Mouse (Mus musculus): ENCODE measurements at regions not wholly inside any gene's neighbourhood (a gene's known extent, or its start where the extent isn't known, plus 50 kb on each side); places are given as distances from the start of the nearest gene placed in this dataset.

DNA sequence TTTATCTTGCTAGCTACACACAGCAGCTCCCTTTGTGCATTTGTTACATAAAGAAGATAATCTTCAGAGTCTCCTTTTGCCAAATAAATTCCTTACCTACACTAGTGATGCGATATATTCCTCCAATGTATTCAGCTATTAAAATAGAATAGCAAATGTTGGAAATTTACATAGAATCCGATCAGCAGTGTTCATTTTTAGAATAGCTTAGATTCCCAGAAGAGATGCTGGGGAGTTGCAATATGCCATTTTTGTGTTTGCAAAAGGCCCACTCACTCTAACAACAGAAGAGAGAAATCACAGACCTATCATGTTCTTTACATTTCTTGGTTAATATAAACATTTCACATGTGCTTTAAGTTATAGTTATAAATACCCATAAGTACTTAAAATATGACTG is 454.2 kb downstream of the Kcnj3 start:
- DNase-seq (ENCODE audit: low spot score) (no peak), ATAC-seq (ENCODE audit: low FRiP score) (no peak)
- TF ChIP-seq CTCF (IDR thresholded peaks at IDR 0.05), result no peak
- H3K4me1 ChIP-seq (ENCODE audit: insufficient read depth, low read length), result peaks cover 3% of the 10 kb centered on the region; the same call in 1 of the 2 replicates
- H3K27ac ChIP-seq (ENCODE audit: low read depth, low read length), result no peak overlapping the region
- H3K9me3 ChIP-seq (ENCODE audit: low read length), result no peaks in the 10 kb centered on the region
- no peak overlapping the region for H3K4me3 ChIP-seq (ENCODE audit: low read depth, low read length)
- WGBS, result 48% methylated on average over 2 of the region's 2 CpGs
- H3K9ac ChIP-seq (replicated peaks; ENCODE audit: low read length, poor library complexity, severe bottlenecking), result no peak overlapping the region
- H3K36me3 ChIP-seq (ENCODE audit: insufficient read depth, low read length), result no peaks in the 10 kb centered on the region
- H3K4me2 ChIP-seq (ENCODE audit: low read depth, low read length, poor library complexity, severe bottlenecking), result no peak overlapping the region
- no peaks in the 10 kb centered on the region for H3K27me3 ChIP-seq (ENCODE audit: insufficient read depth, low read length)

DNA sequence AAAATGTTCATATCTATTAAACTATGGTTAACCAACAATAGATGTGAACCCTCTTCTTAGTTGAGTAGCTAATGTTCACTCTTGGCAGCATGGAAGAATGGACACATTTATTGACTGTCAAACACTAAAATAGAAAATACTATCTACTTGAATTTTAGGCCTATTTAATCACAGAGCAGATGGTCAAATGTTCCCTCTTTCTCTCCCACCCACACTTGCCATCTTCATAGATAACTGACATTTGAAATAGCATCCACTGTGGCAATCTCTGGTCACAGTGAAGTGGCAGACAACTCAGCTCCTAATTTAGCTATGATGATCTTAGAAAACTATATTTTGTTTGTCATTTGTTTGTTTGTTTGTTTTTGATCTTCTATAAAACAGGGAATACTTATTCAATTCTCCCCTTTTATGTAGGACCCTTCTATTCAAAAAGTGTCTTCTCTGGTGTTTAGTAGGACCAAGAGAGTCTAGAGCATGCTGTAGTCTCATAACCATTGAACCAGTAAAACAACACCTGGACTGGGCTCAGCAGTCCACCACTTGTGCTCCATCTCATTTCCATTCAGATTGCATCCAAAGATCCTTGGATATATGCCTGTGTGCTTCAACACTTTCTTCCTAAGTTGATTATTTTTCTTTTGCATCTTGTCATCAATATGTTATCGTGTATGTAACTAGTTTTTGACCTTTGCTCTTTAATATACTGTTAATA is 457.2 kb downstream of the Kcnj3 start:
- no peak overlapping the region for H3K27ac ChIP-seq (ENCODE audit: low read depth, low read length)
- H3K4me3 ChIP-seq (ENCODE audit: low read depth, low read length), result no peak overlapping the region
- 68% methylated on average over 1 of the region's 1 CpGs for WGBS
- DNase-seq (ENCODE audit: low spot score) (peak; percentile 28), ATAC-seq (ENCODE audit: low FRiP score) (no peak; the same call in 1 of the 2 replicates)
- H3K36me3 ChIP-seq (ENCODE audit: insufficient read depth, low read length), result no peaks in the 10 kb centered on the region
- H3K27me3 ChIP-seq (ENCODE audit: insufficient read depth, low read length), result no peaks in the 10 kb centered on the region
- H3K4me2 ChIP-seq (ENCODE audit: low read depth, low read length, poor library complexity, severe bottlenecking), result no peak overlapping the region
- no peak for TF ChIP-seq CTCF (IDR thresholded peaks at IDR 0.05)
- H3K9ac ChIP-seq (replicated peaks; ENCODE audit: low read length, poor library complexity, severe bottlenecking), result no peak overlapping the region
- no peaks in the 10 kb centered on the region for H3K9me3 ChIP-seq (ENCODE audit: low read length)
- peaks cover 3% of the 10 kb centered on the region; the same call in 1 of the 2 replicates for H3K4me1 ChIP-seq (ENCODE audit: insufficient read depth, low read length)

DNA sequence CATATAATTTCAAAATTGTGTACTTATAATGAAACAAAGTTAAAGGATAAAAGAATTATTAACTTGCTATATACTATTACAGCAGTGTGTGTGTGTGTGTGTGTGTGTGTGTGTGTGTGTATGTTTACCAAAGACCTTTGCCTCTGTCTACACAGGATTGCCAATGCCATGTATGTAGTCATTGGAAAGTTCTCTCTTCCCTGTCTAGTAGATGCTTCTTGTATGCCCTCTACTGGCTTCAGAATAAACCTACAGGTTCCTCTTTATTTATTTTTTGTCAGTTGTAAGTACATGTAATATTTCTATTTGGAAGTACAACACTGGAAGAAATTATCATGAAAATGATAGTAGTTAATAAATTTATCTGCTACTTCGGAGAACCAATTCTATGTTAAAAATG is 484.5 kb downstream of the Kcnj3 start:
- no peaks in the 10 kb centered on the region for H3K27me3 ChIP-seq (ENCODE audit: insufficient read depth, low read length)
- no peaks in the 10 kb centered on the region for H3K4me1 ChIP-seq (ENCODE audit: insufficient read depth, low read length)
- no peak overlapping the region for H3K4me2 ChIP-seq (ENCODE audit: low read depth, low read length, poor library complexity, severe bottlenecking)
- H3K4me3 ChIP-seq (ENCODE audit: low read depth, low read length), result no peak overlapping the region
- DNase-seq (ENCODE audit: low spot score) (peak; percentile 76), ATAC-seq (ENCODE audit: low FRiP score) (no peak)
- TF ChIP-seq CTCF (IDR thresholded peaks at IDR 0.05), result peak; percentile 82
- H3K9me3 ChIP-seq (ENCODE audit: low read length), result no peaks in the 10 kb centered on the region
- no peak overlapping the region for H3K9ac ChIP-seq (replicated peaks; ENCODE audit: low read length, poor library complexity, severe bottlenecking)
- H3K36me3 ChIP-seq (ENCODE audit: insufficient read depth, low read length), result no peaks in the 10 kb centered on the region
- H3K27ac ChIP-seq (ENCODE audit: low read depth, low read length), result no peak overlapping the region
- WGBS, result 77% methylated on average over 1 of the region's 1 CpGs

Data from midbrain, postnatal 0 days (tissue).